Mouse (Mus musculus) intestine, embryonic 14.5 days (tissue): ENCODE results near the gene Cgn. TPM values are rescaled to one million over a fixed set of nuclear protein-coding genes. Genes with fewer than 3 reads are reported as not detected.
"Not testable (repeated sequence)": the region's sequence is repeated elsewhere in the genome, so short reads cannot be mapped to it uniquely, and the experiment has no call there.

ENCODE experiments used
- ATAC-seq: fragments of 200-750 bp; cut with Nextera tagmentation; replicated peaks from 2 replicates; pipeline ENCODE4 v1.8.0; 2017; ENCODE audit warnings: low read depth, moderate number of reproducible peaks, moderate TSS enrichment, moderate library complexity; ENCODE audit not compliant: low FRiP score, low TSS enrichment
- DNase-seq: peaks from one replicate; pipeline ENCODE4 v3.0.0-alpha.2; 2018; ENCODE audit warnings: low spot score
- H3K27ac ChIP-seq: fragments of 300-500 bp; sonication (generic); 2 replicates; pipeline ENCODE4 v1.5.1; 2014; ENCODE audit warnings: low read depth, mild to moderate bottlenecking, control low read depth
- H3K27me3 ChIP-seq: fragments of 300-500 bp; sonication (generic); replicated peaks from 2 replicates; pipeline ENCODE4 v1.6.1; 2014; ENCODE audit warnings: low read length, control low read depth; ENCODE audit not compliant: control insufficient read depth, insufficient read depth
- H3K36me3 ChIP-seq: fragments of 300-500 bp; sonication (generic); 2 replicates; pipeline ENCODE4 v1.6.1; 2014; ENCODE audit warnings: low read length, control low read depth; ENCODE audit not compliant: control insufficient read depth, insufficient read depth
- H3K4me1 ChIP-seq: fragments of 300-500 bp; sonication (generic); replicated peaks from 2 replicates; pipeline ENCODE4 v1.6.1; 2014; ENCODE audit warnings: low read length, control low read depth, mixed read lengths; ENCODE audit not compliant: control insufficient read depth, insufficient read depth
- H3K4me2 ChIP-seq: fragments of 300-500 bp; sonication (generic); 2 replicates; pipeline ENCODE4 v1.6.1; 2014; ENCODE audit warnings: low read length
- H3K4me3 ChIP-seq: fragments of 300-500 bp; sonication (generic); 2 replicates; pipeline ENCODE4 v1.5.1; 2014; ENCODE audit warnings: low read depth, low read length, control low read depth, mixed read lengths
- H3K9ac ChIP-seq: fragments of 300-500 bp; sonication (generic); 2 replicates; pipeline ENCODE4 v1.6.1; 2014; ENCODE audit warnings: mild to moderate bottlenecking, low read length
- H3K9me3 ChIP-seq: fragments of 300-500 bp; sonication (generic); 2 replicates; pipeline ENCODE4 v1.6.1; 2016; ENCODE audit warnings: low read length, control low read depth; ENCODE audit not compliant: control insufficient read depth
- WGBS: fragments of 180-500 bp; shearing (Covaris S2); extraction: QIAGEN DNeasy Blood & Tissue Kit; methylation state at CpG from one replicate; pipeline ENCODE4 v1.1.7; 2014; 5-methylcytosine and 5-hydroxymethylcytosine counted together
- polyA plus RNA-seq: library from polyadenylated mRNA; unstranded; fragments of >200 nt; fragmentation: Nextera tagmentation; extraction: Ambion mirVana; gene quantifications from 2 replicates; pipeline ENCODE4 v1.2.1, GENCODE M21; 2014

Cgn gene
- polyA plus RNA-seq, 1 experiment from 2014 or later: 41.9 TPM

DNA sequence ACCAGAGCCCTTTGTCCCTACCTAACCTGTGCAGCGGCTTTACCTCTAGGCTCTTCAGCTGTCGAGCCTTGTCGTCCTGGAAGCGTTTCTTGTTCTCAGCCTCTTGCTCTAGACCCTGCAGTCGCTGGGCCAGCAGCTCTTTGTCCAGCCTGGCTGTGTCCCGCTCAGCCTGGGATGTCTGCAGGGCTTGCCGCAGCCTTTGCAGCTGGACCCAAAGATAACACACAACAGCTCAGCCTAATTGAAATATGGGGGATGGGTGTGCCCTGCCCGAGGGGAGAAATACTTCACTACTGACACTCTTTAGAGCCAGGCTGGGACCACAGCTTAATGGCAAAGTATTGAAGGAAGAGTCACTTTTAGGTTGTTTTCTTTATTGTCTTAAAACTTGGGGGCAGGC is 20.8 kb downstream of the Cgn start:
- H3K4me1 ChIP-seq, H3K4me2 ChIP-seq, H3K36me3 ChIP-seq, H3K27me3 ChIP-seq, H3K9me3 ChIP-seq, ATAC-seq, H3K4me3 ChIP-seq, H3K27ac ChIP-seq, H3K9ac ChIP-seq, DNase-seq: not testable (repeated sequence)
- 59% methylated on average over 8 of the region's 8 CpGs for WGBS

DNA sequence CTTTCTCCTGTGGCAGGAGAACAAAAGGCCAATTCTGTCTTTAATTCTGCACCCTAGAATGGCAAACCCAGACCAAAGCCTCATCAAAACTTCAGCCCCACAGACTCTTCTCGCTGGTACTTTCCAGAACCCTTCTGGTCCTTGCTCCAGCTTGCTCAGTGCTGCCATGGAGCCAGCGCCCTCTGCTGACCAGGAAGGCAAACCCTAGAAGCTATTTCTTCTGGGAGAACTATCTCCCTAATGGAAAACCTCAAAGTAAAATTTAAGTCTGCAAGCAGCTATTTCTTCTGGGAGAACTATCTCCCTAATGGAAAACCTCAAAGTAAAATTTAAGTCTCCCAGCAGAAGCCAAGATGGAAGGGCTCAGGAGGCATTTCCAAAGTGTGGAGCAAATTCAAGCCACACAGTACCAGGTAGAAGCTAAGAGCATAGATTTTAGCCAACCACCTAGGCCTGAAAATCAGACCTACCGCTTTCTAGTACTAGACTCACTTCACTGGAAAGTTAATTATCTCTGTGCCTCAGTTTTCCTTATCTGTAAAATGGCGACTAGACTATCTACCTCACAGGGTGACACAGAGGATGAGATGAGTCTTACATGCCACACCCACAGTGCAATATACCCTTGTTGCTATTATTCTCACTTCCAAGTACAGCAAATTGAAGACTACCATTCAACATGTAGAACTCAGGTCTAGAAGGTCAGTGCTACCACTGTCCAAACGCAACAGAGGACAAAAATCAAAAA is 21.6 kb downstream of the Cgn start:
- H3K36me3 ChIP-seq, H3K27me3 ChIP-seq, ATAC-seq, H3K4me2 ChIP-seq, H3K27ac ChIP-seq, DNase-seq, H3K9me3 ChIP-seq, H3K9ac ChIP-seq, H3K4me1 ChIP-seq, H3K4me3 ChIP-seq: not testable (repeated sequence)
- 94% methylated on average over 3 of the region's 5 CpGs for WGBS

DNA sequence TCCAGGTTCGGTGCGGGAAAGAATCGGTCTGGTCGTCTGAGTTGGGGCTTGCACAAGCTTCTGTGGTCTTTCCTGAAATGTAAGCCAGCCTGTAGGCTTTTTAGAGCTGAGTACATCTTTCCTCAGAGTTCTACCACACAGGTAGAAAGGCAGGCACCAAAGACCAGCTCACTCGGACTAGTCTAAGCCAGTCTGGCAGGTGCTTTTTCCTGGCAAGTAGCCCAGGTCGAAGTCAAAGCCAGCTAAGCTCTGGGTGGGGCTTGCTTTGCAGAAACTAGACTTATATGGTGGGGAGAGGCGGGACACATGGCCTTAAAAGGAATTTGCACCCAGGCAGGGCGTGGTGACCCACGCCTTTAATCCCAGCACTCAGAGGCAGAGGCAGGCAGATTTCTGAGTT is 27.9 kb downstream of the Cgn start:
- H3K9me3 ChIP-seq, H3K36me3 ChIP-seq, H3K27me3 ChIP-seq, DNase-seq, H3K4me3 ChIP-seq, H3K9ac ChIP-seq, H3K4me1 ChIP-seq, H3K27ac ChIP-seq, H3K4me2 ChIP-seq: not testable (repeated sequence)
- 49% methylated on average over 4 of the region's 9 CpGs for WGBS
- ATAC-seq: peak; percentile 80

- not testable (repeated sequence) for H3K4me3 ChIP-seq, DNase-seq, H3K36me3 ChIP-seq, H3K27ac ChIP-seq, H3K27me3 ChIP-seq, H3K9me3 ChIP-seq, H3K4me1 ChIP-seq, H3K9ac ChIP-seq
- WGBS: under 1% methylated on average over 16 of the region's 31 CpGs
- peak overlapping the region; percentile 30; the same call in 1 of the 2 replicates for H3K4me2 ChIP-seq
- peak; percentile 92 for ATAC-seq
Observed at GRCm38 (mm10) chr3:94758056-94758409, 28.3 kb downstream of the Cgn start.

GRCm38 (mm10) chr3:94757251-94758055 is 28.8 kb downstream of the Cgn start:
- peak overlapping the region; percentile 34 for H3K9ac ChIP-seq
- H3K4me2 ChIP-seq: peak overlapping the region; percentile 64
- WGBS: 5% methylated on average over 20 of the region's 47 CpGs
- not testable (repeated sequence) for H3K4me1 ChIP-seq, H3K9me3 ChIP-seq, H3K27me3 ChIP-seq, H3K36me3 ChIP-seq, H3K27ac ChIP-seq
- H3K4me3 ChIP-seq: peak overlapping the region; percentile 34
- ATAC-seq (peak; percentile 41), DNase-seq (peak; percentile 61)

DNA sequence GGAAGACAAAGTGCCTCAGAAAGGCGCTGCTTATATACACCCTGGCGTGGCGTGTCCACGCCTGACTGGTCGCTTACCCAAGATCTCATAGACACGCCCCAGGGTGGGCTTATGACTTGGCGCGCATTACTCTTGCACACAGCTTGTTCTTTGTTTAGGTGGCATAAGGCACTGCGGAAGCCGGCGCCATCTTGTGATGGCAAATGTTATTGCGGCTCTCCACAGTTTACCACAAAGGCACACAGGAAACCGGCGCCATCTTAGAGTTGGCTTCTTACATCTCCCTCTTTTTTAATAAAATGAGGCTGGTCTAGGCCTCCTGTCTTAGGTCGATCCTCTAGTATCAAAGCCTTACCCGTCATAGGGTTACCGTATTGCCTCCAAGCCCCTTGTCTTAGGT is 40.6 kb downstream of the Cgn start:
- 96% methylated on average over 17 of the region's 17 CpGs for WGBS
- no peak for ATAC-seq

GRCm38 (mm10) chr3:94723637-94724036 is 62.7 kb downstream of the Cgn start:
- H3K36me3 ChIP-seq: not testable (repeated sequence)

More for the DNA sequence above, 40.6 kb downstream of the Cgn start:
- no peak for DNase-seq
- Histone ChIP-seq H3K9me3 (no peaks in the 10 kb centered on the region), H3K4me2 (no peak overlapping the region), H3K4me1 (no peaks in the 10 kb centered on the region), H3K36me3 (no peaks in the 10 kb centered on the region), H3K27me3 (no peaks in the 10 kb centered on the region), H3K27ac (no peak overlapping the region), H3K4me3 (no peak overlapping the region), H3K9ac (no peak overlapping the region)

DNA sequence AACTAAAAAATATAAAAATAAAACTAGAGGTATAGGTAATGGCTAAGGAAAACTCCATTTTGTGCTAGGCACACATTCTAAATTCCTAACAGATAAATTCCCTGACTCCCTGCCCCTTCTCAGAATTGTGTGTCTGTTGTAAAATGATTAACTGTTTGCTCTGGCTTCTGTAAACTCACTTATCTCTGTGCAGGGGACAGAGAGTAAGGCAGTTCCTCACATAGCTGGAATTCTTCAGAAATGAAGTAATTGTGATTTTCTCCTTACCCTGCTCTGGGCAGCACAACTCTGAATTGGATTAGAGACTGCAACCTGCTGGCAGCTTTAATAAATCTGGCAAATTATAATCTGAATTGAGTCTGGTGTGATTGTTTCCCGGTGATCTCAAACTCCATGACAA is 68.0 kb downstream of the Cgn start:
- not testable (repeated sequence) for H3K4me2 ChIP-seq, H3K9me3 ChIP-seq, H3K4me3 ChIP-seq, H3K9ac ChIP-seq, H3K36me3 ChIP-seq, H3K4me1 ChIP-seq, H3K27me3 ChIP-seq, DNase-seq, H3K27ac ChIP-seq
- 13% methylated on average over 1 of the region's 1 CpGs for WGBS
- ATAC-seq: peak; percentile 72; the same call in 1 of the 2 replicates

More at GRCm38 (mm10) chr3:94723637-94724036, 62.7 kb downstream of the Cgn start:
- not testable (repeated sequence) for DNase-seq, H3K9ac ChIP-seq, H3K4me3 ChIP-seq, H3K27me3 ChIP-seq, ATAC-seq, H3K9me3 ChIP-seq, H3K4me1 ChIP-seq, H3K4me2 ChIP-seq, H3K27ac ChIP-seq
- WGBS: 24% methylated on average over 2 of the region's 2 CpGs
